Mouse (Mus musculus) WW6 (cell line): Measurements from ENCODE around the gene Ercc4.
A peak's percentile ranks its signal among the peaks of the same experiment; 100 is the strongest.

Experiments
- DNase-seq: peaks from one replicate; pipeline ENCODE4 v3.0.0-alpha.2; 2013; ENCODE audit warnings: low read depth, low spot score

The Ercc4 gene

DNA sequence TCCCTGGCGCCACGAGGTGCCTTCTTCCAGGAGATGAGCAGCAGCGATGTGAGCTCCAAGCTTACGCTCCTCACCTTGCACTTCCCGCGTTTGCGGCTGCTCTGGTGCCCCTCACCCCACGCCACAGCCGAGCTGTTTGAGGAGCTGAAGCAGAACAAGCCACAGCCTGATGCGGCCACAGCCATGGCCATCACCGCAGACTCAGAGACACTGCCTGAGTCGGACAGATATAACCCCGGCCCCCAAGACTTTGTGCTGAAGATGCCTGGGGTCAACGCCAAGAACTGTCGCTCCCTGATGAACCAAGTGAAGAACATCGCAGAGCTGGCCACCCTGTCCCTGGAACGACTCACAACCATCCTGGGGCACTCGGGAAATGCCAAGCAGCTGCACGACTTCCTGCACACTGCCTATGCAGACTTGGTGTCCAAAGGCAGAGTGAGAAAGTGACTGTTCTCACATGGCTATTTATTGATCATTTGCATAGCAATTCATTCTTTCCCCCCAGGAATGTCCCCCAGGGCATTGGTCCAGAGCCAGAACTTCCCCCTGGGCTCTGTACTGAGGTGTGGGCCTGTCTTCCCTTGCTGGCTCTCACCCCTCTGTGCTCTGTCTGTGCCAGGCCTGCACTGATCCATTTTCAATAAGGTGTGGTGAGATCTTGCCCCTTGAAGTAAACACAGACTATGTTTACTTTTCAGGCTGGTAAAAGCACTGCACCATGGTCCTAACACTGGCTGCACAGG, 38.5 kb downstream of the Ercc4 start:
- DNase-seq = no peak

DNA sequence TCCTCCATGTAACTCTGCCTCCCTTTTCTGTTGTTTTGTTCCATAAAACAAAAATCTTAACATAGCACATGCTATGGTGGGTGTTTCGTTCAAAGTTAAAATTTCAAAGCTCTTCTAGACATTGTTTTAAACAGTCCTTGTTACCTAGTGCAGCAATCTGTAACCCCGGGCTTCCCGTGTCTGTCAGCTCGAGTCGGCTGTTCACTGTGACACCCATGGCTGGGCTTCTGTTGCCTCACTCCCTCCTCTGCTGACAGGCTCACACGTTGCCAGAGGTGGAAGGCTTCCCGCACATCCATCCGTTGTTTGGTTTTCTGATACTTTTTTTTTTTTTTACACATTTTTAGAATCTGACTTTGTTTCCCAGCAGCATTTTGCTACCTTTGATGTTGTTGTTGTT, 40.5 kb downstream of the Ercc4 start:
- DNase-seq = no peak

DNA sequence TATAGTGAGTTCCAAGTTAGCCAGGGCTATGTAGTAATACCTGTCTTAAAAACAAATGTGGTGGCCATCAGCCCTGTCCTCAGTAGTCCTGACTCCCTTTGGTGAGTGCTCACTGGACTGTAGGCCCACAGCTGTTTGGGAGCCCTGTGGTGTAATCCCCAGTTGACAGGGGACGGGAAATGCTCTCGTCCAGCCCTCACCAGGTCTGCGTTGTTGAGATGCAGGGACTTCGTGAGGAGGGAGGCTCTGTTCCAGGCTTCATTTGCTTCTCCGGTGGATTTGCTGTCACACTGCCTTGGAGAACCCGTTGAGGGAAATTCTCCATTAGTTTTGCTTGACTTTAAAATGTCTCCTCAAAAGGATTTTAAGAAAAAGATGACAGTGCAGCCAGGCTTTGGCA, 41.3 kb downstream of the Ercc4 start:
- DNase-seq = no peak

DNA sequence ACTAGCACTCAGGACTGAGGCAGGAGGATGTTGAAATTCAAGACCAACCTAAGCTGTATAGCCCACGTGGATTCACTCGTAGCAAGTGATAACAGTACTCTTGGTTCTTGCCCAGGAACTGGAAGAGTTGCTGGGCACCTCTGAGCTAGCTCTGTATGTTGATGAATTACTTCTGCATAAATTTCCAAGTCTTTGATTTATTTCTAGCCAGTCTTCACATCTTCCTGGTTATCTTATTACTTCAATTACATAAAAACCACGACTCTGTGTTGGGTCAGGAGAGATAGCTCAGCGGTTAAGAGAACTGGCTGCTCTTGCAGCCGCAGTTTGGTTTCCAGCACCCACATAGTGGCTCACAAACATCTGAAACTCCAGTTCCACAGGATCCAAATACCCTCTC, 43.0 kb downstream of the Ercc4 start:
- DNase-seq = no peak

DNA sequence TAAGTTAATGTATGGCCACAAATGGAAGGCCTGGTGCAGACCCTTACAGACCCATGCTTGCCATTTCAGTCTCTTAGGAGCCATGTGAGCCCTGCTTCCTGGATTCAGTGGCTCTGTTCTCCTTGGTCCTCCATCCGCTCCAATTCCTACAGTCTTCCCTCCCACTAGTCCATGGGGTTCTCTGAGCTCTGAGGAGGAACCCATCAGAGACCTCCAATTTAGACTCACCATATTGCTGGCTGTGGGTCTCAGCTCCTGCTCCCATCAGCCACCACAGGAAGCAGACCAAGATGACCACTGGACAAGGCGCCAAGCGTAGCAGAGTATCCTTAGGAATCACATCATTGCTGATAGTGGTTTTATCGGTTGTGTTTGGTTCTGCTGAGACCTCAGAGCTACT, 43.7 kb downstream of the Ercc4 start:
- no peak for DNase-seq

- DNase-seq = no peak
Measured at GRCm38 (mm10) chr16:13154352-13154751, 44.9 kb downstream of the Ercc4 start.

GRCm38 (mm10) chr16:13157314-13157713, 47.8 kb downstream of the Ercc4 start:
- no peak for DNase-seq

DNA sequence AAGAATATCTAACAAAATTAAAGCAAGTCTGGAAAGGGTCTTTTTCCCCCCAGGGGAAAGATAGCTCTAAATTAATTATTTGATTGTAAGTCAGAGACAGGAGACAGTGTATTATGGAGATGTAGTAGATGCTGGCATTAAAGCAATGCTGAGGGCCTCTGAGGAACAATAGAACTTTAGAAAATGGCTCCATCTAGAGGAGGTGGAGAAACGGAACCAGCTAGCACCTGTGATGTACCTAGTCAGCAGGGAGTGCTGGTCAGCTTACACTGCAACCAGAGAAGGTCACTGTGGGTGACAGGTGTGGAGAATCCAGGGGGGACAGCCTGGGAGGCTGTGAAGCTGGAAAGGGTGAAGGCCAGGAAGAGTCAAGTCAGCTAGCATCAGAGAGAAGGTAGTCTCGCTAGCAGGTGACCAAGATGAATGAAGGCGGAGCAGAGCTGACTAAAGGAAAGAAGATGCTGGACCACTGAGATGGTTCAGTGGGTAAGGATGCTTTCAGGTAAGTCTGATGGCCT, 48.7 kb downstream of the Ercc4 start:
- no peak for DNase-seq

GRCm38 (mm10) chr16:13158906-13159889, 49.7 kb downstream of the Ercc4 start:
- no peak for DNase-seq

DNA sequence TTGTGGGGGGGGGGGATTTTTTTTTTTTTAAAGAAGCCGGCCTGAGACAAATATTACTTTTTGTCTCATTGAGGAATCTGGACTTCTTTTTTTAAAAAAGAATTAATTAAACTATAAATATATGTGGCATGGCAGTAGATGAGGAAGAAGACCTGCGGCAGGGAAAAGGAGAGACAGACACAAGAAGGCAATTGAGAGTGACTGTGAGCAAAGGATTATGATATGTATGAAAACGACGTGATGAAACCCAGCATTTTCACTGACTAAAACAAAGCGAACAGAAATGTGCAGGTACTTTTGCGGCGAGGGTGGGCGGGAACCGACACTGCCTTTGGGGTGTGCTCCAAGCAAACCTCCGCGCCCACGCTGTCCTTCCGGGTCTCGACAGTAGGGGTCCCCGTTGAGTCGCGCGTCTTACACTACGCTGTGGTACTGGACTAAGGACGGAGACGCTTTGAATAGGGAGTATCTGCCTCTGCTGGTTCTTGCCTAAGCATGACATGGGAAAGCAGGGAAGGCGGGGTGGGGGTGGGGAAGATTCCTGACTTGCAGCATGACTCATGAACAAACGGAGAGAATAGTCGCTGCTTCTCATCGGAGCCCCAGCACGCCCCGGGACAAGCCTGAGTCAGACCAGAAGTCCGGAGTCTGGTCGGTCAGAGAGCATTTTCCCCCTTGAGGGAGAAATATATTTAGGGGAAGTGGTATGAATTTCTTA, 50.6 kb downstream of the Ercc4 start:
- peak; percentile 85 for DNase-seq

GRCm38 (mm10) chr16:13161516-13161915, 52.0 kb downstream of the Ercc4 start:
- no peak for DNase-seq

DNA sequence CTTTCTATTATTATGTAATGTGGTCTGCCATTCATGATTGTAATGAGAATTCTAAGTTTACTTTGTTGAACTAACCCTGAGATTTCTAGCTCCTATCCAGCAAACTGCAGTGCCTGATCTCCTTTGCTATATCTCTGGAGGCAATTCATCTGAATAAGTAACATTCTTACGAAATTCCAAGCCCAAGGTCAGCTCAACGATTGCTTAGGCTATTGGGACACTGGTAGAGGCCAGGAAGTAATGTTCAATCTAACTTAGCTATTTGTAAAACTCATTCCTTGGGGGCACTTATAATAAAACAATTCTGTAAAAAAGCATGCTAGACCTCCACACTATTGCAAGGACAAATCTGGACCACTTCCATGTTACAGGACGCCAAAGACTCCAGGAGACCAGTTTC, 58.2 kb downstream of the Ercc4 start:
- DNase-seq = no peak

GRCm38 (mm10) chr16:13173055-13173742, 63.7 kb downstream of the Ercc4 start:
- no peak for DNase-seq

GRCm38 (mm10) chr16:13182526-13182925, 73.0 kb downstream of the Ercc4 start:
- DNase-seq = no peak

- DNase-seq = no peak
Measured at GRCm38 (mm10) chr16:13183182-13183742, 73.8 kb downstream of the Ercc4 start.

DNA sequence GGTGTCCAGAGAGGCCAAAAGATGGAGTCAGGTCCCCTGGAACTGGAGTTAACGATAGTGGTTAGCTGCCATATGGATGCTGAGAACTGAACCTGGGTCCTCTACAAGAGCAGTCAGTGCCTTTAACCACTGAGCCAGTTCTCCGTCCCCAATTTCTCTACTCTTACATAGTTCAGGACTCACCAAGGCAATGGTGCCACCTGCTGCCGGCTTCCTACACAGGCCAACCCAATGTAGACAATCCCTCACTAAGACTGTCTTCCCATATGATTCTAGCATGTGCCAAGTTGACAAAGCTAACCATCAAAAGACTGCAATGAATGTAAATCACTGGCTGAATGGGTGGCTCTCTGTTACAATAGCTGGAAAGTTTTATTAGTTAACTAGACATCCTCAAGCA, 74.9 kb downstream of the Ercc4 start:
- DNase-seq = no peak

GRCm38 (mm10) chr16:13189430-13190107, 80.1 kb downstream of the Ercc4 start:
- no peak for DNase-seq

DNA sequence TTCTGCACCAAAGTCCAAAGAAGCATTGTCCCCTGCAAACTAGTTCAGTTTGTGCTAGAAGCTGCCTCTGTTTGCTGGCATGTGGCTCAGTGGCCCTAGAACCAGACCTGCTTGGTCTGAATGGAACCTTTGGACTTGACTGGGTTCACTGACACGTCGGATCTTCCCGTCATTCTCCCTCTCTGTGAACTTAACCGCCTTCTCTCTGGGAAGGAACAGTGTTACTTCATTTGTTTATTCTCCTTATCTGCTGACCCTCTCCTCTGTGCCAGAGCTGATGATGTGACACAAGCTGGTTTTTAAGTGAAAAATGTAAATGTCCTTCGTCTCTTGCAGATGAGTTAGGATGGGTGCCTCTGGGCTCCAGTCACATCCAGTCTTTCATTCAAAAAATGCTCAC, 81.0 kb downstream of the Ercc4 start:
- no peak for DNase-seq

DNA sequence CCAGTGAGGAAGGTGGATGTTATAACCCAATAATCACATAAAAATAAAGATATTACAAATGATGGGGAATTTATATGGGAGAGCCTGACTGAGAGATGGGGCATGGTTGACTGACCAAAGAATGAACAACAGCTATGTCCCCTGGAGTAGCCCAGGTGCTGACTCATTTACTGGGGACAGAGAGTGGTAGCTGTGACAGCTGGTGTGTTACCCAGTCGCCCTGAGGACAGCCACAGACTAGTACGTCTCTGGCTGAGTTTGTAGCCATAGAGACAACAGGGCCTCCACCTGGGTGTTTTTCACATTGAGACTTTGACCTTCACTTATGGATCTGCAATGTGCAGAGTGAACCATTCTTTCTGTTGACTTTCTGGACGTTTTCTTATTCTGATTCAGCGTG, 81.7 kb downstream of the Ercc4 start:
- no peak for DNase-seq

- DNase-seq = no peak
Measured at GRCm38 (mm10) chr16:13193663-13194071, 84.2 kb downstream of the Ercc4 start.
